In genomic region chr1:157537636-157538035, GRCm38 (mm10) we compare ENCODE assay signal across 9 mouse cellular contexts. TPM values are rescaled to one million over a fixed set of nuclear protein-coding genes. Genes with fewer than 3 reads are reported as not detected.
DNase-seq lines count a peak whose midpoint lies in the region; ATAC-seq and TF ChIP-seq lines count a peak whose summit lies in the region.
"Had no signal": no experiment of that assay in that cellular context is flagged by ENCODE, and none has a peak within 500 bp of the region (broad histone marks: within the 10 kb centered on the region; RNA-seq: fewer than 3 reads in every experiment).

No protein-coding gene starts in this region.

- no peak for DNase-seq in forebrain, postnatal 0 days
- no peak for DNase-seq in midbrain, postnatal 0 days (ENCODE audit: low spot score)
- DNase-seq in kidney, postnatal 10 days = peak; percentile 44
- DNase-seq in thymus, postnatal 14 days = peak; percentile 43
- DNase-seq in layer of hippocampus, adult 9-11 months = no peak
- no peak for DNase-seq in embryo, embryonic 11 days

- no peaks in the 10 kb centered on the region for H3K4me1 ChIP-seq in forebrain, postnatal 0 days (ENCODE audit: insufficient read depth)
- H3K4me1 ChIP-seq in forebrain, embryonic 13.5 days = 0 out of 2 replicates have a peak, but pooled peaks cover 3% of the 10 kb centered on the region
- H3K4me1 ChIP-seq in midbrain, postnatal 0 days (ENCODE audit: insufficient read depth, low read length) = no peaks in the 10 kb centered on the region
- H3K4me1 ChIP-seq in midbrain, embryonic 15.5 days = no peaks in the 10 kb centered on the region
- H3K4me1 ChIP-seq: embryonic facial prominence, embryonic 12.5 days had no signal

- H3K4me2 ChIP-seq in forebrain, postnatal 0 days (ENCODE audit: low read depth) = no peak overlapping the region
- H3K4me2 ChIP-seq in forebrain, embryonic 13.5 days = no peak overlapping the region
- H3K4me2 ChIP-seq in midbrain, postnatal 0 days (ENCODE audit: low read depth, low read length, poor library complexity, severe bottlenecking) = no peak overlapping the region
- H3K4me2 ChIP-seq in midbrain, embryonic 15.5 days = no peak overlapping the region
- H3K4me2 ChIP-seq: embryonic facial prominence, embryonic 12.5 days had no signal

- no peak overlapping the region for H3K4me3 ChIP-seq in forebrain, postnatal 0 days (ENCODE audit: low read depth, low read length)
- no peak overlapping the region for H3K4me3 ChIP-seq in forebrain, embryonic 13.5 days
- no peak overlapping the region for H3K4me3 ChIP-seq in midbrain, postnatal 0 days (ENCODE audit: low read depth, low read length)
- H3K4me3 ChIP-seq in midbrain, embryonic 15.5 days = no peak overlapping the region
- H3K4me3 ChIP-seq: embryonic facial prominence, embryonic 12.5 days had no signal

- H3K27ac ChIP-seq in forebrain, postnatal 0 days (ENCODE audit: low read depth, low read length) = no peak overlapping the region
- no peak overlapping the region for H3K27ac ChIP-seq in forebrain, embryonic 13.5 days
- H3K27ac ChIP-seq in midbrain, postnatal 0 days (ENCODE audit: low read depth, low read length) = no peak overlapping the region
- no peak overlapping the region for H3K27ac ChIP-seq in midbrain, embryonic 15.5 days
- H3K27ac ChIP-seq: embryonic facial prominence, embryonic 12.5 days had no signal

- no peaks in the 10 kb centered on the region for H3K9me3 ChIP-seq in forebrain, postnatal 0 days (ENCODE audit: low read length)
- H3K9me3 ChIP-seq in forebrain, embryonic 13.5 days (replicated peaks) = no peaks in the 10 kb centered on the region
- H3K9me3 ChIP-seq in midbrain, postnatal 0 days (ENCODE audit: low read length) = no peaks in the 10 kb centered on the region
- no peaks in the 10 kb centered on the region for H3K9me3 ChIP-seq in midbrain, embryonic 15.5 days
- H3K9me3 ChIP-seq: embryonic facial prominence, embryonic 12.5 days had no signal

- H3K9ac ChIP-seq in forebrain, postnatal 0 days = no peak overlapping the region
- no peak overlapping the region for H3K9ac ChIP-seq in forebrain, embryonic 13.5 days
- no peak overlapping the region for H3K9ac ChIP-seq in midbrain, postnatal 0 days (replicated peaks; ENCODE audit: low read length, poor library complexity, severe bottlenecking)
- H3K9ac ChIP-seq in midbrain, embryonic 15.5 days = no peak overlapping the region
- H3K9ac ChIP-seq: embryonic facial prominence, embryonic 12.5 days had no signal

- 86% methylated on average over 5 of the region's 5 CpGs for WGBS in forebrain, postnatal 0 days
- 86% methylated on average over 5 of the region's 5 CpGs for WGBS in forebrain, embryonic 13.5 days
- WGBS in midbrain, postnatal 0 days = 88% methylated on average over 5 of the region's 5 CpGs
- 89% methylated on average over 5 of the region's 5 CpGs for WGBS in midbrain, embryonic 15.5 days

- no peak for ATAC-seq in forebrain, postnatal 0 days
- no peak for ATAC-seq in forebrain, embryonic 13.5 days
- ATAC-seq in midbrain, postnatal 0 days (ENCODE audit: low FRiP score) = no peak
- no peak for ATAC-seq in midbrain, embryonic 15.5 days (replicated peaks)

- TF ChIP-seq CTCF in forebrain, postnatal 0 days (IDR thresholded peaks at IDR 0.05; ENCODE audit: low read depth) = 0 out of 2 replicates have a peak, but pooled peaks have one; percentile 17
- TF ChIP-seq CTCF in midbrain, postnatal 0 days (IDR thresholded peaks at IDR 0.05) = peak; percentile 34; the same call in 1 of the 2 replicates

- H3K27me3 ChIP-seq in forebrain, postnatal 0 days (ENCODE audit: insufficient read depth, low read length) = no peaks in the 10 kb centered on the region
- no peaks in the 10 kb centered on the region for H3K27me3 ChIP-seq in forebrain, embryonic 13.5 days
- H3K27me3 ChIP-seq in midbrain, postnatal 0 days (ENCODE audit: insufficient read depth, low read length) = no peaks in the 10 kb centered on the region
- no peaks in the 10 kb centered on the region for H3K27me3 ChIP-seq in midbrain, embryonic 15.5 days (replicated peaks)
- H3K27me3 ChIP-seq: embryonic facial prominence, embryonic 12.5 days had no signal

- no peaks in the 10 kb centered on the region for H3K36me3 ChIP-seq in forebrain, postnatal 0 days (ENCODE audit: insufficient read depth)
- no peaks in the 10 kb centered on the region for H3K36me3 ChIP-seq in forebrain, embryonic 13.5 days (ENCODE audit: poor library complexity, severe bottlenecking)
- H3K36me3 ChIP-seq in midbrain, postnatal 0 days (ENCODE audit: insufficient read depth, low read length) = no peaks in the 10 kb centered on the region
- H3K36me3 ChIP-seq in midbrain, embryonic 15.5 days (replicated peaks) = no peaks in the 10 kb centered on the region
- H3K36me3 ChIP-seq: embryonic facial prominence, embryonic 12.5 days had no signal

RNA-seq across cellular contexts. Expression of gene Sec16b, which starts 31.1 kb away (rescaled TPM):
- 0.33 and 0.69 TPM in 2 replicates for total RNA-seq in forebrain, postnatal 0 days (2014; rRNA removed)
- polyA plus RNA-seq in forebrain, postnatal 0 days (2015; fragmentation: Nextera tagmentation; extraction: Ambion mirVana) = 0.23 and 0.30 TPM in 2 replicates
- polyA plus RNA-seq in forebrain, embryonic 13.5 days (2015; fragmentation: Nextera tagmentation; extraction: Ambion mirVana) = 0.23 and 0.87 TPM in 2 replicates
- 0.33 and 0.49 TPM in 2 replicates for total RNA-seq in midbrain, postnatal 0 days (2014; rRNA removed)
- 0.30 and 0.39 TPM in 2 replicates for polyA plus RNA-seq in midbrain, postnatal 0 days (2015; fragmentation: Nextera tagmentation; extraction: Ambion mirVana)
- 0.34 TPM in 2 replicates for polyA plus RNA-seq in midbrain, embryonic 15.5 days (2015; fragmentation: Nextera tagmentation; extraction: Ambion mirVana)

Comparison
In these comparisons a context has a peak if more than half of its experiments do, and no peak if none do; other contexts are left out.
1. DNase-seq: peak in kidney, postnatal 10 days (single experiment) and thymus, postnatal 14 days (single experiment); none in forebrain, postnatal 0 days (single experiment), midbrain, postnatal 0 days (single experiment), layer of hippocampus, adult 9-11 months (single experiment) and embryo, embryonic 11 days (single experiment).